Mouse (Mus musculus) layer of hippocampus, adult 2 months (tissue): ENCODE data around the gene Sycp2l. TPM values are rescaled to one million over a fixed set of nuclear protein-coding genes. Genes with fewer than 3 reads are reported as not detected.

Experiments used
- DNase-seq, 2 experiments: peaks; one replicate each; pipeline ENCODE4 v3.0.0; 2022; ENCODE audit warnings: low spot score in 2 of 2
- H3K27ac ChIP-seq: fragments of 200-600 bp; 2 replicates; pipeline ENCODE4 v1.8.1; 2022
- H3K4me3 ChIP-seq: fragments of 200-600 bp; 2 replicates; pipeline ENCODE4 v1.8.1; 2022; ENCODE audit warnings: mild to moderate bottlenecking
- CTCF ChIP-seq: fragments of 200-600 bp; conservative IDR thresholded peaks from 2 replicates; pipeline ENCODE4 v1.8.1; 2022; ENCODE audit warnings: antibody characterized with exemption, mild to moderate bottlenecking, moderate library complexity
- total RNA-seq, 2 experiments: library from RNA; stranded (reverse); gene quantifications; 2 replicates each; pipeline ENCODE4 v1.2.3; 2021

Sycp2l gene
- total RNA-seq, 2 experiments from 2014 or later: not detected

- 0 out of 2 replicates have a peak overlapping the region, but pooled peaks have one; percentile 22 for H3K4me3 ChIP-seq
- no peak for DNase-seq
- H3K27ac ChIP-seq: no peak overlapping the region
- TF ChIP-seq CTCF: no peak
Measured at GRCm38 (mm10) chr13:41219056-41219455, 104.9 kb downstream of the Sycp2l start.

- DNase-seq: peak; percentile 15 to 23
- H3K27ac ChIP-seq: peak overlapping the region; percentile 69
- TF ChIP-seq CTCF: no peak
Measured at GRCm38 (mm10) chr13:41219687-41220303, 105.7 kb downstream of the Sycp2l start.

GRCm38 (mm10) chr13:41220304-41220834 is 106.3 kb downstream of the Sycp2l start, which contains the start of gene Elovl2:
Gene Elovl2 (minus strand): TSS chr13:41220405.
- DNase-seq: peak; percentile 38 to 61

More at GRCm38 (mm10) chr13:41219687-41220303, 105.7 kb downstream of the Sycp2l start:
- H3K4me3 ChIP-seq: peak overlapping the region; percentile 54

More at GRCm38 (mm10) chr13:41220304-41220834, 106.3 kb downstream of the Sycp2l start, which contains the start of gene Elovl2:
- TF ChIP-seq CTCF: peak; percentile 72
- H3K27ac ChIP-seq: peak within 1 kb of the TSS; percentile 69
- peak within 1 kb of the TSS; percentile 54 for H3K4me3 ChIP-seq

Other genes starting within 250 kb of the Sycp2l start
- 10 to 100 TPM; 41.6 to 44.1 TPM for gene Pak1ip1, start 113.3 kb upstream of the Sycp2l start, total RNA-seq
- 10 to 100 TPM; 55.5 to 59.4 TPM for gene Tmem14c, start 98.0 kb upstream of the Sycp2l start, total RNA-seq
- 1 to 10 TPM in 1 of 2 experiments, under 1 TPM in 1; 0.91 to 1.7 TPM for gene Mak, start 34.6 kb upstream of the Sycp2l start, total RNA-seq
- gene Gcm2, start 3.3 kb upstream of the Sycp2l start, total RNA-seq: not detected
- gene Elovl2, start 106.1 kb downstream of the Sycp2l start, total RNA-seq: 10 to 100 TPM; 16.2 to 16.9 TPM
- 100 to 1,000 TPM; 141 to 143 TPM for gene Smim13, start 135.5 kb downstream of the Sycp2l start, total RNA-seq
- not detected for gene Gm17364, start 159.7 kb downstream of the Sycp2l start, total RNA-seq